Mouse (Mus musculus) kidney, adult 2 months (tissue): Measurements from ENCODE around the gene Snd1.

Experiments used
- CTCF ChIP-seq: fragments of 200-500 bp; conservative IDR thresholded peaks from 2 replicates; pipeline ENCODE4 v1.5.1; 2011; ENCODE audit warnings: low read depth, mild to moderate bottlenecking, control low read depth, low read length, moderate library complexity, mixed read lengths; ENCODE audit not compliant: insufficient read depth, insufficient read length
- POLR2A ChIP-seq: fragments of 200-500 bp; IDR thresholded peaks from one replicate; pipeline ENCODE4 v1.6.1; 2011; ENCODE audit warnings: low read depth, low read length, control low read depth

- TF ChIP-seq POLR2A: no peak
- no peak for TF ChIP-seq CTCF
These were observed 309.0 kb downstream of the Snd1 start for GRCm38 (mm10) chr6:28783953-28784352.
